ENCODE assay signal across 8 mouse cellular contexts in the genomic region with DNA sequence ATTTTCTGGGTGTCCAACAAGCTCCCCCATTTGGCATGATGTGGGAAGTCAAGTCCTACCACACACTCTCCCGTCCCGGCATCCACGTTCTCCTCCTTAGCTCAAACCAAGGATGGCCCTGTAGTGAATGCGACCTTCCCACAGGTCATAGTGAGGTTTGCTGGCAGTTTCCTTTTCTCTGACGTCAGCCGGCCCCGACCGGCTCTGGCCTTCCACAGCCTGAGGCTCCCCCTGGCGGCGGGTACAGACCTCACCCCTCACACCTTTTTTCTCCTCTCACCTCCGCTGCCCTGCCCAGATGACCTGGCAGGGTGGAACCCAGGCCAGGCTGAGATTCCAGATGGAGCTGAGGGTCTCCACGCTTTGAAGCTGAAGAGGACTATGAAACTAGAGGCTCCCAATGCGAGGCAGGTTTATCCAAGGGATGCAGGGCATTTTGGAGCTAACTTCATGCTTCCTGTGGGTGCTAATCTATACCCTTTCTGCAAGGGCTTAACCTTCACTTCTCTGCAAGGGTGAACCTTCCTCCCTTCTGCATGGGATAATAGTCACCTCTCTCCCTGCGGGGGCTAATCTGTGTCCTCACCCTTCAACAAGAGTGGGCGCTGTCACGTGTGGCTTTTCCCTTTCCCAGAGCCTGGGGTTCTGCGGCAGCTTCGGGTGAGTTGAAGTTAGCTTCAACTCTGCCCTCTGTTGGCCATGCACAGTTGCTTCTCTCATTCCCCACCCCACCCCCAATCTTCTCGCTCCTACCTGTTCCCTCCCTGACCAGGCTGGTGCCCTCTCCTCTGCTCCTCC. TPM values are rescaled to one million over a fixed set of nuclear protein-coding genes. Genes with fewer than 3 reads are reported as not detected.
A peak's percentile ranks its signal among the peaks of the same experiment; 100 is the strongest.
DNase-seq lines count a peak whose midpoint lies in the region; ATAC-seq and TF ChIP-seq lines count a peak whose summit lies in the region.

No protein-coding gene starts in this region.

- peaks cover under 1 to 15% of the 10 kb centered on the region in 2 experiments for H3K4me1 ChIP-seq in CH12.LX (ENCODE audit: control insufficient read depth in 1 of 2, insufficient read depth in 2 of 2)
- peaks cover 7% of the 10 kb centered on the region for H3K4me1 ChIP-seq in embryonic facial prominence, embryonic 10.5 days
- peaks cover 4% of the 10 kb centered on the region; the same call in 1 of the 2 replicates for H3K4me1 ChIP-seq in heart, embryonic 15.5 days (replicated peaks)
- no peaks in the 10 kb centered on the region for H3K4me1 ChIP-seq in lung, adult 2 months (ENCODE audit: control insufficient read depth, insufficient read depth, low read length)

- dilution Hi-C loops in CH12.LX (cut with MboI; ENCODE audit: extremely low pct_ligation_motif_present, extremely low pct_unique_long_range_greater_than_20kb, low sequenced_read_pairs) = no loop called here

- peak; percentile 64; the same call in 1 of the 2 replicates for ATAC-seq in heart, embryonic 15.5 days (replicated peaks; ENCODE audit: insufficient number of reproducible peaks, insufficient read depth, low FRiP score, low read depth)

- no peak overlapping the region for H3K27ac ChIP-seq in CH12.LX (ENCODE audit: insufficient read depth, low read depth)
- no peak overlapping the region for H3K27ac ChIP-seq in embryonic facial prominence, embryonic 10.5 days (replicated peaks)
- no peak overlapping the region for H3K27ac ChIP-seq in heart, embryonic 15.5 days

- no peaks in the 10 kb centered on the region for H3K9me3 ChIP-seq in CH12.LX (replicated peaks; ENCODE audit: low read length)
- no peaks in the 10 kb centered on the region for H3K9me3 ChIP-seq in embryonic facial prominence, embryonic 10.5 days
- H3K9me3 ChIP-seq in heart, embryonic 15.5 days (replicated peaks) = no peaks in the 10 kb centered on the region

- H3K36me3 ChIP-seq in CH12.LX (replicated peaks in 1 of 2; ENCODE audit: control insufficient read depth in 1 of 2, insufficient read depth in 1 of 2, low read length in 1 of 2) = no peaks in the 10 kb centered on the region
- H3K36me3 ChIP-seq in embryonic facial prominence, embryonic 10.5 days (replicated peaks) = no peaks in the 10 kb centered on the region
- H3K36me3 ChIP-seq in heart, embryonic 15.5 days = no peaks in the 10 kb centered on the region

- peak; percentile 89 for TF ChIP-seq RAD21 in CH12.LX (IDR thresholded peaks at IDR 0.05; ENCODE audit: low read depth, low read length)

- 5% methylated on average over 19 of the region's 19 CpGs for WGBS in embryonic facial prominence, embryonic 10.5 days
- WGBS in heart, embryonic 15.5 days = 7% methylated on average over 19 of the region's 19 CpGs
- WGBS in lung, adult 2 months = 5% methylated on average over 19 of the region's 19 CpGs

- no peaks in the 10 kb centered on the region for H3K79me2 ChIP-seq in CH12.LX (replicated peaks; ENCODE audit: control insufficient read depth, extremely low read depth, insufficient read depth, poor library complexity, severe bottlenecking)

- no peak for TF ChIP-seq EP300 in CH12.LX (IDR thresholded peaks at IDR 0.05; ENCODE audit: low read length)

- peak overlapping the region; percentile 74 for H3K4me2 ChIP-seq in CH12.LX (ENCODE audit: insufficient read depth, low read depth, poor library complexity, severe bottlenecking)
- peak overlapping the region; percentile 24; the same call in 1 of the 2 replicates for H3K4me2 ChIP-seq in heart, embryonic 15.5 days

- in situ Hi-C loops in CH12.LX (cut with MboI; ENCODE audit: low pct_ligation_motif_present, low pct_unique_long_range_greater_than_20kb, low sequenced_read_pairs) = no loop called here

- H3K27me3 ChIP-seq in CH12.LX (replicated peaks) = peaks cover 12% of the 10 kb centered on the region
- H3K27me3 ChIP-seq in embryonic facial prominence, embryonic 10.5 days (replicated peaks; ENCODE audit: low read depth, poor library complexity, severe bottlenecking) = peaks cover 5% of the 10 kb centered on the region; the same call in 1 of the 2 replicates
- H3K27me3 ChIP-seq in heart, embryonic 15.5 days = 0 out of 2 replicates have a peak, but pooled peaks cover 4% of the 10 kb centered on the region

- H3K9ac ChIP-seq in CH12.LX (ENCODE audit: insufficient read depth, low read depth) = no peak overlapping the region
- no peak overlapping the region for H3K9ac ChIP-seq in heart, embryonic 15.5 days

- peak; percentile 86 for DNase-seq in CH12.LX (ENCODE audit: extremely low read depth)
- peak; percentile 75 for DNase-seq in adrenal gland, adult 8-10 months
- peak; percentile 88 for DNase-seq in embryonic facial prominence, embryonic 10.5 days (ENCODE audit: low spot score)
- peak; percentile 68 for DNase-seq in layer of hippocampus, adult 11-12 months (ENCODE audit: low spot score)
- peak; percentile 85 for DNase-seq in lung, adult 2 months
- peak; percentile 83 for DNase-seq in retina, embryonic 14.5 days (ENCODE audit: low spot score)
- DNase-seq in thymus, postnatal 25 days = peak; percentile 91

- peak; percentile 48; the same call in 1 of the 2 replicates for TF ChIP-seq POLR2A in CH12.LX (IDR thresholded peaks at IDR 0.05; ENCODE audit: low read depth, low read length)
- TF ChIP-seq POLR2A in lung, adult 2 months (IDR thresholded peaks at IDR 0.05; ENCODE audit: borderline replicate concordance, extremely low read depth, low read depth, low read length) = no peak

- no peak overlapping the region for H3K4me3 ChIP-seq in CH12.LX (replicated peaks in 1 of 3; ENCODE audit: low read depth in 2 of 3, low read length in 2 of 3, poor library complexity in 1 of 3)
- H3K4me3 ChIP-seq in embryonic facial prominence, embryonic 10.5 days = no peak overlapping the region
- no peak overlapping the region for H3K4me3 ChIP-seq in heart, embryonic 15.5 days
- H3K4me3 ChIP-seq in lung, adult 2 months (replicated peaks; ENCODE audit: extremely low read depth, low read depth, low read length) = no peak overlapping the region

- TF ChIP-seq CTCF in CH12.LX (conservative IDR thresholded peaks at IDR 0.05 in 1 of 2, IDR thresholded peaks at IDR 0.05 in 1 of 2; ENCODE audit: low read depth in 2 of 2, low read length in 2 of 2) = peak; percentile 43 to 96; a peak in 3 of 4 replicates
- peak; percentile 63 for TF ChIP-seq CTCF in lung, adult 2 months (IDR thresholded peaks at IDR 0.05; ENCODE audit: insufficient read depth, low read length)

TF ChIP-seq in CH12.LX, 34 proteins besides CTCF, POLR2A, EP300 and RAD21 (continues in another document):
- peak; percentile 38; the same call in 1 of the 2 replicates for TF ChIP-seq NELFE (IDR thresholded peaks at IDR 0.05; ENCODE audit: low read depth, low read length)
- peak; percentile 65; the same call in 1 of the 2 replicates for TF ChIP-seq ZC3H11A (IDR thresholded peaks at IDR 0.05; ENCODE audit: low read depth, low read length)
- peak; percentile 82 for TF ChIP-seq CHD2 (IDR thresholded peaks at IDR 0.05; ENCODE audit: low read length)
- TF ChIP-seq MXI1 (IDR thresholded peaks at IDR 0.05; ENCODE audit: low read depth, low read length) = 0 out of 2 replicates have a peak, but pooled peaks have one; percentile 26
- 0 out of 2 replicates have a peak, but pooled peaks have one; percentile 9 for TF ChIP-seq JUND (conservative IDR thresholded peaks at IDR 0.05; ENCODE audit: low read depth, low read length)
- peak; percentile 18; the same call in 1 of the 2 replicates for TF ChIP-seq JUN (IDR thresholded peaks at IDR 0.05; ENCODE audit: insufficient read depth, low read depth, low read length)
- TF ChIP-seq SIN3A (IDR thresholded peaks at IDR 0.05; ENCODE audit: low read length) = no peak
- TF ChIP-seq TCF12 (IDR thresholded peaks at IDR 0.05; ENCODE audit: low read depth, low read length) = peak; percentile 41; the same call in 1 of the 2 replicates
- no peak for TF ChIP-seq E2F4 (IDR thresholded peaks at IDR 0.05; ENCODE audit: insufficient replicate concordance, low read depth, low read length)
- peak; percentile 57; the same call in 1 of the 2 replicates for TF ChIP-seq MAX (IDR thresholded peaks at IDR 0.05; ENCODE audit: low read length)
- TF ChIP-seq MAZ (IDR thresholded peaks at IDR 0.05; ENCODE audit: low read depth, low read length) = 0 out of 2 replicates have a peak, but pooled peaks have one; percentile 1
- peak; percentile 41 for TF ChIP-seq USF1 (IDR thresholded peaks at IDR 0.05; ENCODE audit: low read depth, low read length)

RNA-seq across cellular contexts. Expression of a gene that starts 5.5 kb away (rescaled TPM):
- total RNA-seq in CH12.LX (2012; rRNA removed) = not detected in 2 replicates
- not detected in 2 replicates for total RNA-seq in CH12.LX (2014; rRNA removed)
- polyA plus RNA-seq in CH12.LX (2012; ENCODE audit: insufficient read length, low read depth) = not detected in 2 replicates
- total RNA-seq in adrenal gland, adult 8-10 months (2022) = not detected
- not detected in 2 replicates for polyA plus RNA-seq in embryonic facial prominence, embryonic 10.5 days (2016; fragmentation: Nextera tagmentation; extraction: Ambion mirVana)
- polyA plus RNA-seq in heart, embryonic 15.5 days (2015; fragmentation: Nextera tagmentation; extraction: Ambion mirVana) = not detected in 2 replicates
- polyA plus RNA-seq in lung, adult 2 months (2012; rRNA removed) = not detected in 2 replicates

RNA-seq across cellular contexts. Expression of a gene that starts 12.6 kb away (rescaled TPM):
- total RNA-seq in CH12.LX (2012; rRNA removed) (not detected in 2 replicates), CH12.LX (2014; rRNA removed) (not detected in 2 replicates)
- not detected in 2 replicates for polyA plus RNA-seq in CH12.LX (2012; ENCODE audit: insufficient read length, low read depth)
- not detected for total RNA-seq in adrenal gland, adult 8-10 months (2022)
- not detected in 2 replicates for polyA plus RNA-seq in embryonic facial prominence, embryonic 10.5 days (2016; fragmentation: Nextera tagmentation; extraction: Ambion mirVana)
- polyA plus RNA-seq in heart, embryonic 15.5 days (2015; fragmentation: Nextera tagmentation; extraction: Ambion mirVana) = not detected in 2 replicates
- polyA plus RNA-seq in lung, adult 2 months (2012; rRNA removed) = 27.0 TPM in 1 of 2 replicates, not detected in the other

RNA-seq across cellular contexts. Expression of a gene that starts 17.9 kb away (rescaled TPM):
- total RNA-seq in CH12.LX (2012; rRNA removed) (not detected in 2 replicates), CH12.LX (2014; rRNA removed) (not detected in 2 replicates)
- polyA plus RNA-seq in CH12.LX (2012; ENCODE audit: insufficient read length, low read depth) = not detected in 2 replicates
- total RNA-seq in adrenal gland, adult 8-10 months (2022) = under 1 TPM in 1 of 4 experiments, not detected in 3; 0.46 TPM
- not detected in 2 replicates for polyA plus RNA-seq in embryonic facial prominence, embryonic 10.5 days (2016; fragmentation: Nextera tagmentation; extraction: Ambion mirVana)
- polyA plus RNA-seq in heart, embryonic 15.5 days (2015; fragmentation: Nextera tagmentation; extraction: Ambion mirVana) = not detected in 2 replicates
- polyA plus RNA-seq in lung, adult 2 months (2012; rRNA removed) = not detected in 2 replicates

RNA-seq across cellular contexts. Expression of a gene that starts 18.9 kb away (rescaled TPM):
- total RNA-seq in CH12.LX (2012; rRNA removed) = not detected in 2 replicates
- total RNA-seq in CH12.LX (2014; rRNA removed) = not detected in 2 replicates
- not detected in 2 replicates for polyA plus RNA-seq in CH12.LX (2012; ENCODE audit: insufficient read length, low read depth)
- not detected for total RNA-seq in adrenal gland, adult 8-10 months (2022)
- polyA plus RNA-seq in embryonic facial prominence, embryonic 10.5 days (2016; fragmentation: Nextera tagmentation; extraction: Ambion mirVana) = 0.10 TPM in 1 of 2 replicates, not detected in the other
- not detected in 2 replicates for polyA plus RNA-seq in heart, embryonic 15.5 days (2015; fragmentation: Nextera tagmentation; extraction: Ambion mirVana)
- 0.53 and 27.0 TPM in 2 replicates for polyA plus RNA-seq in lung, adult 2 months (2012; rRNA removed)
